Mouse (Mus musculus): Measurements from ENCODE around the gene Cdiptos. TPM values are rescaled to one million over a fixed set of nuclear protein-coding genes. Genes with fewer than 3 reads are reported as not detected.

The Cdiptos gene
- polyA plus RNA-seq, 1 experiment from 2014 or later = 1.9 TPM

DNA sequence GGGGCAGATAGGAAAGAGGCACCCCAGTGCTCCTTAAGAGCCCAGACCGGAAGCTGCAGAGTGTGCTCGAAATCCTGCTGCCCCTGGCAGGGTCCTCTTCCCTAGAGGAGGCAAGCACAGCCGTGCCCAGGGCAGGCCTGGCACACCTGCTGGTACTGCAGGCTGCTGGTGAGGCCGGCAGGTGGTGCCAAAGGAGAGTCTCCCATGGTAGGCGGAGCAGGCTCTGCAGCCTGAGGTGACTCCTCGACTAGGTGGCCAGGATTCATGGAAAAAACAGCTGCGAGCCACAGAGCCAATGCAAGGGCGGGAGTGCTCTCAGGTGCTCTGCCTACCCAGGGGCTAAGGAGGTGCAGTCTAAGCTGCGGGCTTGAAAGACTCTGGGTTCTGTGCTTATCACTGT lies 10.4 kb upstream of the Cdiptos start:
- Histone ChIP-seq H3K27me3 (no peaks in the 10 kb centered on the region), H3K9me3 (no peaks in the 10 kb centered on the region), H3K4me2 (replicated peaks) (no peak overlapping the region), H3K27ac (no peak overlapping the region), H3K4me3 (no peak overlapping the region), H3K9ac (no peak overlapping the region), H3K4me1 (0 out of 2 replicates have a peak, but pooled peaks cover 4% of the 10 kb centered on the region), H3K36me3 (peaks cover 8% of the 10 kb centered on the region)
- 36% methylated on average over 9 of the region's 9 CpGs for WGBS
- peak; percentile 57; the same call in 1 of the 2 replicates for ATAC-seq (ENCODE audit: low FRiP score, low read depth)

DNA sequence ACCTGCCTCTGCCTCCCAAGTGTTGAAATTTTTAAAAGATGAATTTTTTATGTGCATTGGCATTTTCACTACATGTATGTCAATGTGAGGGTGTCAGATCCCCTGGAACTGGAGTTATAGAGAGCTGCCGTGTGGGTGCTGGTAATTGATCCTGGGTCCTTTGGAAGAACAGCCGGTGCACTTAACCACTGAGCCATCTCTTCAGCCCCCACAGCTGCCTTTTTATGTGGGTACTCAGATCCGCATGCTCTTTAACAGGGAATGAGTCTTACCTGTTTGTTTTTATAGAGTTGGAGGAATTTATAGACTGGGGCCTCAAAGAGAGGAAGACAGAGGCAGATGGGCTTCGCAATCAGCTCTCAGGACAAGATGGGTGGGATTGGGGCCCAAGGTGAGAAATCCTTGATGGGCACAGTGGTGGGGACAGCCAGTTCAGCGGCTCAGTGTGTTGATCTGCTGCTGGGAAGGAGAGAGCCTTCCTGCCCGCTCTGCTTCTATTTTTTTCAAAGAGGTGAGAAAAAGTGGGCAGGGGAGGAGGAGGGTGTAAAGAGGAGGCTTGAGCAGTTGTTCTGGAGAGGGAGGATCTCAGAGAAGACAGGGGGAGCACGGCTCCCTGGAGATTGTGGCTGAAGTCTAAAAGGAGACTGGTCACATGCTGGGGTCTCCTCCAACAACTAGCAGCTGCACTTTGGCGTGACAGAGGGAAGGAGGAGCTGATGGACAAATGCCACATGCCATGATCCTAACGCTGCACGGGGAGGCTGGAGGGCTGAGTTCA lies 9.0 kb upstream of the Cdiptos start:
- Histone ChIP-seq H3K9ac (0 out of 2 replicates have a peak overlapping the region, but pooled peaks have one; percentile 13), H3K27me3 (no peaks in the 10 kb centered on the region), H3K4me2 (replicated peaks) (no peak overlapping the region), H3K36me3 (peaks cover 21% of the 10 kb centered on the region), H3K4me1 (0 out of 2 replicates have a peak, but pooled peaks cover 4% of the 10 kb centered on the region), H3K9me3 (no peaks in the 10 kb centered on the region), H3K27ac (no peak overlapping the region), H3K4me3 (no peak overlapping the region)
- 31% methylated on average over 10 of the region's 10 CpGs for WGBS
- no peak for ATAC-seq (ENCODE audit: low FRiP score, low read depth)

DNA sequence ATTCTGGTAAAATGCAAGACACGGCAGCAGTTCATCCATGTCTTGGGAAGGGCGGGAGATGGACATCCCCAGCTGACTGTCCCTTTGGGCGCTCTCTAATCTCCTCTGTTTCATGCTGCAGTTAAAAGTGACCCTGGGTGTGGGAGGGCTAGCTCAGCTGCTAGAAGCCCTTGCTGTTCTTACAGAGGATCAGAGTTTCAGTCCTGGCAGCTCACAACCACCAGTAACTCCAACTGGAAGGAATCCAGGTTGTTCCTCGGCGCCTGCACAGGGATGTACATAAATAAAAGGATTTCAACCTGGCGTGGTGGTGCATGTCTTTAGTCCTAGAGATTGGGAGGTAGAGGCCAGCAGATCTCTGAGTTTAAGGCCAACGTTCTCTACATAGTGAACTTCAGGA lies 7.2 kb upstream of the Cdiptos start:
- H3K9ac ChIP-seq = no peak overlapping the region
- 79% methylated on average over 7 of the region's 7 CpGs for WGBS
- no peaks in the 10 kb centered on the region for H3K27me3 ChIP-seq
- no peak overlapping the region for H3K4me3 ChIP-seq
- no peaks in the 10 kb centered on the region for H3K9me3 ChIP-seq
- H3K4me2 ChIP-seq (replicated peaks) = no peak overlapping the region
- no peak overlapping the region for H3K27ac ChIP-seq
- H3K4me1 ChIP-seq = 0 out of 2 replicates have a peak, but pooled peaks cover 4% of the 10 kb centered on the region
- H3K36me3 ChIP-seq = peaks cover 39% of the 10 kb centered on the region
- no peak for ATAC-seq (ENCODE audit: low FRiP score, low read depth)

DNA sequence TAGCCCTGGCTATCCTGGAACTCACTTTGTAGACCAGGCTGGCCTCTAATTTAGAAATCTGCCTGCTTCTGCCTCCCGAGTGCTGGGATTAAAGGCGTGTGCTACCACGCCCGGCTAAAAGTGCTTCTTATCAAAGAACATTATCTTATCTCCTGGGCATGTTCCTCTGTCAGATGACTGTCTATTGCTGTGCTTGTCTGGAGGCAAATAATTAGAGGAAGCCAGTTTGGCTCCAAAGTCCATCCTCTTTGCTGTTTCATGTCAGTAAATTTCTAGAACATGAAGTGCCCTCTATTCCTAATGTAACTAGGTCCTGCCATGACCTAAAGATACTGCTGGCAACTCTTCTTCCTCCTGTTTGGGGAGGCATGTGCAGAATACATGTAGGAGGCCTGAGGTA lies 6.2 kb upstream of the Cdiptos start:
- Histone ChIP-seq H3K36me3 (peaks cover 41% of the 10 kb centered on the region), H3K4me2 (replicated peaks) (no peak overlapping the region), H3K9me3 (no peaks in the 10 kb centered on the region), H3K27me3 (no peaks in the 10 kb centered on the region), H3K9ac (no peak overlapping the region), H3K4me1 (peaks cover 12% of the 10 kb centered on the region), H3K27ac (no peak overlapping the region), H3K4me3 (no peak overlapping the region)
- ATAC-seq (ENCODE audit: low FRiP score, low read depth) = no peak
- WGBS = 88% methylated on average over 4 of the region's 4 CpGs

DNA sequence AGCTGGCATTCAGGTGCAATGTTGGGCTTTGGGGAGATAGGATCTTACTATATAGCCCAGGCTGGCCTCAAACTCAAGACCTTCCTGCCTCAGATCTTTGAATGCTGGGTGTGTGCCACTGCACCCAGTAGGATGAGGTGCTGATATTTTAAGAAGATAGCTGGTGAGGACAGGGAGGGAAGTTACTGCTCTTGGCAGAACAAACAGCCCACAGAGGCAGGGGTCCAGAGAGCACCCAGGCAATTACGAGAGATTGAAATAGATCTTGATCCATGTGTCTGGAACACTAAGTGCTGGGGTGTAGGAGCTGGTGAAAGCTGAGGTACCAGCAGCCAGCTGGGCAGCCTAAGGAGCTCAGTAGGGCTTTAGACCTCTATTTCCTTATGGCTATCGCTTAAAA lies 5.7 kb upstream of the Cdiptos start:
- 94% methylated on average over 2 of the region's 2 CpGs for WGBS
- Histone ChIP-seq H3K4me2 (replicated peaks) (no peak overlapping the region), H3K4me3 (no peak overlapping the region), H3K27me3 (no peaks in the 10 kb centered on the region), H3K36me3 (peaks cover 41% of the 10 kb centered on the region), H3K9me3 (no peaks in the 10 kb centered on the region), H3K4me1 (peaks cover 15% of the 10 kb centered on the region), H3K27ac (no peak overlapping the region), H3K9ac (no peak overlapping the region)
- ATAC-seq (ENCODE audit: low FRiP score, low read depth) = no peak

DNA sequence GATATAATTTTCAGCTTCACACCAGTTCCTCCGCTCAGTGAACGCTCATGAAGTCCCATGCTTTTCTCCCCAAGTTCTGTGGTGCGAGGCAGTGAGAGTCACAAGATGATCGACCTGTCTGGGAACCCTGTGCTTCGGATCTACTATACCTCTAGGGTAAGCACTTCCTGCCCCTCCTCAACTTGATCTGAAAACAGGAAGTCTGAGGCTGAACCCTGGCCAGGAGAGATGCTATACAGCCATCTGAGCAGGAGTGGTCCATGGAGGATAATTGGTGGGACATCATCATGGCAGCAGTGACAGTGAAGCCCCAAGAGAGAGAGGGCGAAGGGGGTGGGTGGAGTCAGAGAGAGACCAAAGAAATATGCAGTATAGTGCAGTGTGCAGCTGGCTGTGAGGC lies 2.9 kb upstream of the Cdiptos start:
- Histone ChIP-seq H3K4me3 (no peak overlapping the region), H3K36me3 (peaks cover 41% of the 10 kb centered on the region), H3K4me1 (peaks cover 15% of the 10 kb centered on the region), H3K9me3 (no peaks in the 10 kb centered on the region), H3K9ac (no peak overlapping the region), H3K4me2 (replicated peaks) (no peak overlapping the region), H3K27ac (no peak overlapping the region), H3K27me3 (no peaks in the 10 kb centered on the region)
- ATAC-seq (ENCODE audit: low FRiP score, low read depth) = no peak
- WGBS = 95% methylated on average over 6 of the region's 6 CpGs

DNA sequence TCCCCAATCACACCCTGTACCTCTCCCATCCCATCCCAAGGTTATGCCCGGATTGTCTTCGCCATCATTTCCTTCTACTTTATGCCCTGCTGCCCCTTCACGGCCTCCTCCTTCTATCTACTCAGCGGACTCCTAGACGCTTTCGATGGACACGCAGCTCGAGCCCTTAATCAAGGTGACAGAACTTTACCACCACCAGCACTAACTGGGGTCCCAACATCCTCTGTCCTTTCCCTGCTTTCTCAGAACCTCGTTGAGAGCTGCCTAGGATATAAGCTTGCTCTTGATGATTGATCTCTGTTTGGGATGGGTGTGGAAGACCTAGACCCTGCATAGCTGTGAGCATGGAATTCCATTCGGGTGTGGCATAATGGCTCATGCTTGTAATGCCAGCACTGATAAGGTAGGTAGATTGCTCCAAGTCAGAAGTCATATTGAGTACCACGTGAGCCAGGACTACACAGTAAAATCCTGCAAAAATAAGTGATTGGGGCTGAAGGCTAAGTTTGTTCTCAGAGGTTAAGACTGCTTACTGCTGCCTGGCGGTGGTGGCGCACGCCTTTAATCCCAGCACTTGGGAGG lies 1.1 kb upstream of the Cdiptos start:
- ATAC-seq (ENCODE audit: low FRiP score, low read depth) = no peak
- peak overlapping the region; percentile 98 for H3K4me3 ChIP-seq
- peak overlapping the region; percentile 99 for H3K9ac ChIP-seq
- H3K9me3 ChIP-seq = no peaks in the 10 kb centered on the region
- peaks cover 15% of the 10 kb centered on the region for H3K4me1 ChIP-seq
- peaks cover 38% of the 10 kb centered on the region for H3K36me3 ChIP-seq
- 29% methylated on average over 14 of the region's 14 CpGs for WGBS
- H3K4me2 ChIP-seq (replicated peaks) = peak overlapping the region; percentile 77
- no peaks in the 10 kb centered on the region for H3K27me3 ChIP-seq
- peak overlapping the region; percentile 84; the same call in 1 of the 2 replicates for H3K27ac ChIP-seq

DNA sequence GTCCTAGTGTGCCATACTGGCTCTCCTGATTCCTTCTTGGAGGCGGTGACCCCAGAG lies 177 bp downstream of the Cdiptos start, which contains the start of gene Cdipt:
Gene Cdipt (plus strand): TSS at position 22 of the 57 bp plus-strand sequence.
- peak within 1 kb of the TSS; percentile 84 for H3K27ac ChIP-seq
- H3K4me2 ChIP-seq (replicated peaks) = peak within 1 kb of the TSS; percentile 77
- H3K36me3 ChIP-seq = peaks cover 27% of the 10 kb centered on the region
- H3K9me3 ChIP-seq = no peaks in the 10 kb centered on the region
- H3K27me3 ChIP-seq = no peaks in the 10 kb centered on the region
- peak within 1 kb of the TSS; percentile 99 for H3K9ac ChIP-seq
- WGBS = 0% methylated on average over 1 of the region's 1 CpGs
- H3K4me3 ChIP-seq = peak within 1 kb of the TSS; percentile 98
- H3K4me1 ChIP-seq = peaks cover 15% of the 10 kb centered on the region
- ATAC-seq (ENCODE audit: low FRiP score, low read depth) = no peak

DNA sequence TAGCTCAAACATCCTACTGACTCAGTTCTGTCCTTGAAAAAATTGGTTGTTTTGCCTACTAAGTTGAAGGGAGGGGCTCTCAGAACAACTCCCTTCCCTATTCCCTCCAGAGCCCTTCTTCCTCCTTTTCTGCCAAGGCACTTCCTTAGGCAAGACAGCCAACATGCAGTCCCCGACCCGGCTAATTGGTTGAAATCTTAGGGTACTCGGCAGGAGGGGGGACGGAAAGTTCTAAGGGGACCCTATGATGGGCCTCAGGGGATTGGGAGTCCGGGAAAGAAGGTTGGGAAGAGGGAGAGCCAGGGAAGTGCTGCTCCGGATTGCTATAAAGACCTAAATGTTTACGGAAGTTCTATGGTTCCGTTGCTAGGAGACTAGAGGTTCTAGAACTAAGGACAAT lies 405 bp downstream of the Cdiptos start:
- Histone ChIP-seq H3K27ac (no peak overlapping the region), H3K9me3 (no peaks in the 10 kb centered on the region), H3K4me2 (replicated peaks) (peak overlapping the region; percentile 77), H3K36me3 (peaks cover 26% of the 10 kb centered on the region), H3K27me3 (no peaks in the 10 kb centered on the region), H3K4me3 (peak overlapping the region; percentile 98), H3K4me1 (peaks cover 15% of the 10 kb centered on the region), H3K9ac (peak overlapping the region; percentile 43)
- no peak for ATAC-seq (ENCODE audit: low FRiP score, low read depth)
- WGBS = 9% methylated on average over 8 of the region's 8 CpGs

DNA sequence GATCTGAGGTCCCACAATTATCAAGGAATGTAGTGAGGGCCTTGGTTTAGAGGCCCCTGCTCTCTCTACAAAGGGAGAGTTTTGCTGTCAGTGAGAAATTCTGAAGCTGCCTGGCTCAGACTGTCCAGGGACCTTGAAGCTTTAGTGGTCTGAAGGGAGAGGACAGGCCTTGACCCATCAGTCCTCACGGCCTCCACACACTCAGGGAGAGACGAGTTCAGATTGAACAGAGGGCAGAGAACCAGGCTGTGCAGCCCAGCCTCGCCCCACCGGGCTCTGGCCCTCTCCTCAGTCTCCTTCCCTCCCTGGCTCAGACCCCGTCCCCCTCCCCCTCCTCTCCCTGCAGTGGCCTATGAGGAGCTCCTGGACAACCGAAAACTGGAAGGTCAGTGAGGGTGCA lies 8.5 kb downstream of the Cdiptos start:
- Histone ChIP-seq H3K4me1 (peaks cover 7% of the 10 kb centered on the region; the same call in 1 of the 2 replicates), H3K9me3 (no peaks in the 10 kb centered on the region), H3K27ac (no peak overlapping the region), H3K4me3 (no peak overlapping the region), H3K27me3 (peaks cover 22% of the 10 kb centered on the region), H3K36me3 (no peaks in the 10 kb centered on the region), H3K4me2 (replicated peaks) (no peak overlapping the region), H3K9ac (0 out of 2 replicates have a peak overlapping the region, but pooled peaks have one; percentile 19)
- ATAC-seq (ENCODE audit: low FRiP score, low read depth) = no peak
- WGBS = 59% methylated on average over 5 of the region's 6 CpGs

DNA sequence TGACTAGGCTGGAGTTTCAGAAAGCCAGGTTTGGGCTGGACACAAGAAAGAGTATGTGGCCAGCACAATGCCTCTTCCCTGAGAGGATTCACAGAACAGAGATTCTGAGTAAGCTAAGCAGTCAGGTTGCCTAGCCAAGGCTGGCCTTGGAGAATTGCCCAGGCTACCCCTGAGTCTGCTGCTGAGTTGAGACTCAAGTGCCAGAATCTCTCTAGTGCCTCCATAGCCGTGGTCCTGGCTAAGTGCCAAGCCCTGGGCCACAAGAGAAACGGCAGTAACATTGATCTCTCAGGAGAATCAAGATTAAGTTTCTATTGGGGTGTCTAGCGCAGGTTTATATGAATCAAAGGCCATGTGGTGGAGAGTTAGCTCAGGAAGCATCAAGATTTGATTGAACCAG lies 10.3 kb downstream of the Cdiptos start:
- Histone ChIP-seq H3K9me3 (no peaks in the 10 kb centered on the region), H3K27me3 (peaks cover 32% of the 10 kb centered on the region), H3K27ac (no peak overlapping the region), H3K4me1 (peaks cover 7% of the 10 kb centered on the region; the same call in 1 of the 2 replicates), H3K36me3 (no peaks in the 10 kb centered on the region), H3K4me3 (no peak overlapping the region), H3K4me2 (replicated peaks) (no peak overlapping the region), H3K9ac (no peak overlapping the region)
- no peak for ATAC-seq (ENCODE audit: low FRiP score, low read depth)
- 65% methylated on average over 3 of the region's 3 CpGs for WGBS

DNA sequence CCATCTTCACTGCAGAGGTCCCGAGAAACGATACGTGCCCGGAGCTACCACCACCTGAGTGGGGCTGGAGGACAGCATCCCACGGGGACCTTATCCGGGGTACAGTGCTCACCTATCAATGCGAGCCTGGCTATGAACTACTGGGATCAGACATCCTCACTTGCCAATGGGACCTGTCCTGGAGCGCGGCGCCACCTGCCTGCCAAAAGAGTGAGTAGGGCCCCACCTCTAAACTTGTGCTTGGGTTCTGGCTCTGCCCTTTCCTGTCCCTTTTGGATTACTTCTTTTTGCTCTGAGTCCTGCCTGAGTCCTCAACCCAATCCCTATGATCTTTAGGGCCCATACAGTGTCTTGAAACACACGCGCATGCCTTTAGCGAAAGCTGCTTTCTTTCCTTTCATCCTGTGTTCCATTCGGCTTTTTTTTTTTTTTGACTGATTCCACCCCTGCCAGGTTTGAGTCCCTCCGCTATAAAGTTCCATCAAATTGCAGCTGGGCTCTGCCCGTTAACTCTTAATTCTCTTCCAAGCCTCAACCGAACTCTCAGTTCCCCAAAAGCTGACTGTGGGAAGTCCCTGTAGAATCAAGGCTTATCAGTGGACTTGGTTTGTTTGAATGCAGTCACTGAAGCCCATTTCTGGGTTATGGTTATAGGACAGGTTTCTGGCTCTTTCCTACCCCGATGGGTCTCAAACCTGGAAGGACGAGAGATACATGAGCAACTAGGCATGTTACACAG lies 12.2 kb downstream of the Cdiptos start:
- Histone ChIP-seq H3K4me2 (replicated peaks) (peak overlapping the region; percentile 37), H3K27me3 (peaks cover 32% of the 10 kb centered on the region), H3K4me1 (peaks cover 7% of the 10 kb centered on the region; the same call in 1 of the 2 replicates), H3K9me3 (no peaks in the 10 kb centered on the region), H3K36me3 (no peaks in the 10 kb centered on the region), H3K9ac (peak overlapping the region; percentile 48; the same call in 1 of the 2 replicates), H3K27ac (no peak overlapping the region), H3K4me3 (peak overlapping the region; percentile 10; the same call in 1 of the 2 replicates)
- ATAC-seq (ENCODE audit: low FRiP score, low read depth) = no peak
- WGBS = 24% methylated on average over 19 of the region's 19 CpGs
